9 mouse cellular contexts compared by ENCODE assay signal in the genomic region with DNA sequence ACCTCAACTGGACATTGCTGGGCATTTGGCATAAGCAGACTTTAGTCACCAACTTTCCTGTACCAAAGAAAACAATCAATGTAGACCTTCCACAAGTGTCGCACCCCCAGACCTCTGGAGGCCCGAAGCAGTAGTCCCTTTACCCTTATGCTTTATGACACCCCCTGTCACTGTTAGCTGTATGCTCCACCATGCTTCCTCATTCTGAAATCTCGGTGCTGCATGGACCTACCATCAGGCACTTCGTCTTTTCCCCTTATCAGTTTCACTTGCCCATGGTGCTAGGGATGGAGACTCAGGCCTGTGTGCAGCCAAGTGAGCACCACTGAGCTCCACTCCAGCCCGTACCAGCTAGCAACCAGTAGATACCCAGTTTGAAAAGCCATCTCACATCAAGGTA. TPM values are rescaled to one million over a fixed set of nuclear protein-coding genes. Genes with fewer than 3 reads are reported as not detected.
DNase-seq lines count a peak whose midpoint lies in the region; ATAC-seq and TF ChIP-seq lines count a peak whose summit lies in the region.
"Had no signal": no experiment of that assay in that cellular context is flagged by ENCODE, and none has a peak within 500 bp of the region (broad histone marks: within the 10 kb centered on the region; RNA-seq: fewer than 3 reads in every experiment).

No protein-coding gene starts in this region.

- H3K27me3 ChIP-seq in kidney, embryonic 16.5 days (ENCODE audit: insufficient read depth, low read length), result no peaks in the 10 kb centered on the region
- H3K27me3 ChIP-seq in embryonic facial prominence, embryonic 13.5 days, result no peaks in the 10 kb centered on the region
- H3K27me3 ChIP-seq in intestine, embryonic 14.5 days (replicated peaks; ENCODE audit: control insufficient read depth, insufficient read depth, low read length), result no peaks in the 10 kb centered on the region
- H3K27me3 ChIP-seq in midbrain, postnatal 0 days (ENCODE audit: insufficient read depth, low read length), result no peaks in the 10 kb centered on the region

- TF ChIP-seq CTCF in midbrain, postnatal 0 days (IDR thresholded peaks at IDR 0.05), result no peak

- no peak for DNase-seq in kidney, postnatal 36 days
- DNase-seq in intestine, embryonic 14.5 days (ENCODE audit: low spot score), result no peak
- DNase-seq in midbrain, postnatal 0 days (ENCODE audit: low spot score), result no peak
- DNase-seq in spleen, postnatal 14 days (ENCODE audit: low spot score in 2 of 2), result no peak
- no peak for DNase-seq in cerebellum, adult 11-12 months
- no peak for DNase-seq in gastrocnemius, postnatal 36 days

- no peak for ATAC-seq in kidney, embryonic 16.5 days (ENCODE audit: low FRiP score, low TSS enrichment)
- no peak for ATAC-seq in embryonic facial prominence, embryonic 13.5 days (ENCODE audit: insufficient number of reproducible peaks, insufficient read depth, low FRiP score, low TSS enrichment, low read depth)
- ATAC-seq in intestine, embryonic 14.5 days (replicated peaks; ENCODE audit: low FRiP score, low TSS enrichment, low read depth), result no peak
- ATAC-seq in midbrain, postnatal 0 days (ENCODE audit: low FRiP score), result no peak

- peak overlapping the region; percentile 99 for H3K9ac ChIP-seq in kidney, embryonic 16.5 days (replicated peaks; ENCODE audit: low read length)
- peak overlapping the region; percentile 99 for H3K9ac ChIP-seq in embryonic facial prominence, embryonic 13.5 days
- no peak overlapping the region for H3K9ac ChIP-seq in intestine, embryonic 14.5 days (ENCODE audit: low read length)
- H3K9ac ChIP-seq in midbrain, postnatal 0 days (replicated peaks; ENCODE audit: low read length, poor library complexity, severe bottlenecking), result 0 out of 2 replicates have a peak overlapping the region, but pooled peaks have one; percentile 36

- H3K4me3 ChIP-seq in kidney, embryonic 16.5 days (ENCODE audit: low read length), result peak overlapping the region; percentile 100; the same call in 1 of the 2 replicates
- H3K4me3 ChIP-seq in embryonic facial prominence, embryonic 13.5 days, result peak overlapping the region; percentile 96
- peak overlapping the region; percentile 97 for H3K4me3 ChIP-seq in intestine, embryonic 14.5 days (ENCODE audit: low read depth, low read length)
- H3K4me3 ChIP-seq in midbrain, postnatal 0 days (ENCODE audit: low read depth, low read length), result peak overlapping the region; percentile 83; the same call in 1 of the 2 replicates

- H3K4me2 ChIP-seq in kidney, embryonic 16.5 days (replicated peaks; ENCODE audit: low read depth, low read length), result peak overlapping the region; percentile 66
- H3K4me2 ChIP-seq in embryonic facial prominence, embryonic 13.5 days, result peak overlapping the region; percentile 84
- H3K4me2 ChIP-seq in intestine, embryonic 14.5 days (ENCODE audit: low read length), result peak overlapping the region; percentile 91
- H3K4me2 ChIP-seq in midbrain, postnatal 0 days (ENCODE audit: low read depth, low read length, poor library complexity, severe bottlenecking), result peak overlapping the region; percentile 49; the same call in 1 of the 2 replicates

- H3K36me3 ChIP-seq in kidney, embryonic 16.5 days (ENCODE audit: insufficient read depth, low read length), result peaks cover 44% of the 10 kb centered on the region
- H3K36me3 ChIP-seq in embryonic facial prominence, embryonic 13.5 days, result peaks cover 52% of the 10 kb centered on the region
- peaks cover 50% of the 10 kb centered on the region for H3K36me3 ChIP-seq in intestine, embryonic 14.5 days (ENCODE audit: control insufficient read depth, insufficient read depth, low read length)
- peaks cover 38% of the 10 kb centered on the region for H3K36me3 ChIP-seq in midbrain, postnatal 0 days (ENCODE audit: insufficient read depth, low read length)

- H3K9me3 ChIP-seq in kidney, embryonic 16.5 days (ENCODE audit: low read length), result no peaks in the 10 kb centered on the region
- no peaks in the 10 kb centered on the region for H3K9me3 ChIP-seq in embryonic facial prominence, embryonic 13.5 days
- H3K9me3 ChIP-seq in intestine, embryonic 14.5 days (ENCODE audit: control insufficient read depth, low read length), result no peaks in the 10 kb centered on the region
- H3K9me3 ChIP-seq in midbrain, postnatal 0 days (ENCODE audit: low read length), result no peaks in the 10 kb centered on the region

- intact Hi-C loops in gastrocnemius, postnatal 36 days (cut with DNase I), result loop anchor here (5.0 kb wide), 1 partner anchor 41 kb away; no protein-coding TSS in a partner anchor

- 0 out of 2 replicates have a peak overlapping the region, but pooled peaks have one; percentile 22 for H3K27ac ChIP-seq in kidney, embryonic 16.5 days (ENCODE audit: low read length)
- peak overlapping the region; percentile 28; the same call in 1 of the 2 replicates for H3K27ac ChIP-seq in embryonic facial prominence, embryonic 13.5 days
- no peak overlapping the region for H3K27ac ChIP-seq in intestine, embryonic 14.5 days (ENCODE audit: low read depth)
- no peak overlapping the region for H3K27ac ChIP-seq in midbrain, postnatal 0 days (ENCODE audit: low read depth, low read length)

- WGBS in kidney, embryonic 16.5 days, result 81% methylated on average over 5 of the region's 5 CpGs
- 83% methylated on average over 5 of the region's 5 CpGs for WGBS in embryonic facial prominence, embryonic 13.5 days
- WGBS in intestine, embryonic 14.5 days, result 84% methylated on average over 5 of the region's 5 CpGs
- WGBS in midbrain, postnatal 0 days, result 86% methylated on average over 5 of the region's 5 CpGs

- peaks cover 32% of the 10 kb centered on the region for H3K4me1 ChIP-seq in kidney, embryonic 16.5 days (ENCODE audit: insufficient read depth, low read length)
- H3K4me1 ChIP-seq in embryonic facial prominence, embryonic 13.5 days, result peaks cover 26% of the 10 kb centered on the region
- peaks cover 23% of the 10 kb centered on the region for H3K4me1 ChIP-seq in intestine, embryonic 14.5 days (replicated peaks; ENCODE audit: control insufficient read depth, insufficient read depth, low read length)
- peaks cover 8% of the 10 kb centered on the region; the same call in 1 of the 2 replicates for H3K4me1 ChIP-seq in midbrain, postnatal 0 days (ENCODE audit: insufficient read depth, low read length)

RNA-seq across cellular contexts. Expression of gene Fam69b, which starts 9.8 kb away (rescaled TPM):
- 39.3 and 40.3 TPM in 2 replicates for polyA plus RNA-seq in kidney, embryonic 16.5 days (2015; fragmentation: Nextera tagmentation; extraction: Ambion mirVana)
- 65.6 and 66.6 TPM in 2 replicates for polyA plus RNA-seq in embryonic facial prominence, embryonic 13.5 days (2015; fragmentation: Nextera tagmentation; extraction: Ambion mirVana)
- 39.7 and 41.3 TPM in 2 replicates for polyA plus RNA-seq in intestine, embryonic 14.5 days (2014; fragmentation: Nextera tagmentation; extraction: Ambion mirVana)
- total RNA-seq in midbrain, postnatal 0 days (2014; rRNA removed), result 237 and 261 TPM in 2 replicates
- 155 and 162 TPM in 2 replicates for polyA plus RNA-seq in midbrain, postnatal 0 days (2015; fragmentation: Nextera tagmentation; extraction: Ambion mirVana)
- total RNA-seq in gastrocnemius, postnatal 36 days (2021), result 1 to 10 TPM; 1.6 to 2.3 TPM

RNA-seq across cellular contexts. Expression of gene Lcn4, which starts 33.0 kb away (rescaled TPM):
- not detected in 2 replicates for polyA plus RNA-seq in kidney, embryonic 16.5 days (2015; fragmentation: Nextera tagmentation; extraction: Ambion mirVana)
- polyA plus RNA-seq in embryonic facial prominence, embryonic 13.5 days (2015; fragmentation: Nextera tagmentation; extraction: Ambion mirVana), result not detected in 2 replicates
- polyA plus RNA-seq in intestine, embryonic 14.5 days (2014; fragmentation: Nextera tagmentation; extraction: Ambion mirVana), result not detected in 2 replicates
- not detected in 2 replicates for total RNA-seq in midbrain, postnatal 0 days (2014; rRNA removed)
- polyA plus RNA-seq in midbrain, postnatal 0 days (2015; fragmentation: Nextera tagmentation; extraction: Ambion mirVana), result not detected in 2 replicates
- not detected for total RNA-seq in gastrocnemius, postnatal 36 days (2021)
- total RNA-seq: left cerebral cortex, adult 18-20 months had no signal

RNA-seq across cellular contexts. Expression of gene Agpat2, which starts 33.8 kb away (rescaled TPM):
- 53.0 and 57.0 TPM in 2 replicates for polyA plus RNA-seq in kidney, embryonic 16.5 days (2015; fragmentation: Nextera tagmentation; extraction: Ambion mirVana)
- 23.4 and 25.2 TPM in 2 replicates for polyA plus RNA-seq in embryonic facial prominence, embryonic 13.5 days (2015; fragmentation: Nextera tagmentation; extraction: Ambion mirVana)
- polyA plus RNA-seq in intestine, embryonic 14.5 days (2014; fragmentation: Nextera tagmentation; extraction: Ambion mirVana), result 47.5 and 53.8 TPM in 2 replicates
- 6.4 and 8.4 TPM in 2 replicates for total RNA-seq in midbrain, postnatal 0 days (2014; rRNA removed)
- polyA plus RNA-seq in midbrain, postnatal 0 days (2015; fragmentation: Nextera tagmentation; extraction: Ambion mirVana), result 5.0 and 6.3 TPM in 2 replicates
- 1 to 10 TPM; 5.6 to 5.9 TPM for total RNA-seq in gastrocnemius, postnatal 36 days (2021)

RNA-seq across cellular contexts. Expression of gene Gm20532, which starts 51.6 kb away (rescaled TPM):
- not detected in 2 replicates for polyA plus RNA-seq in kidney, embryonic 16.5 days (2015; fragmentation: Nextera tagmentation; extraction: Ambion mirVana)
- not detected in 2 replicates for polyA plus RNA-seq in embryonic facial prominence, embryonic 13.5 days (2015; fragmentation: Nextera tagmentation; extraction: Ambion mirVana)
- not detected in 2 replicates for polyA plus RNA-seq in intestine, embryonic 14.5 days (2014; fragmentation: Nextera tagmentation; extraction: Ambion mirVana)
- total RNA-seq in midbrain, postnatal 0 days (2014; rRNA removed), result not detected in 2 replicates
- 0.25 TPM in 1 of 2 replicates, not detected in the other for polyA plus RNA-seq in midbrain, postnatal 0 days (2015; fragmentation: Nextera tagmentation; extraction: Ambion mirVana)
- not detected for total RNA-seq in gastrocnemius, postnatal 36 days (2021)
- total RNA-seq: left cerebral cortex, adult 18-20 months had no signal

RNA-seq across cellular contexts. Expression of gene Egfl7, which starts 58.2 kb away (rescaled TPM):
- 257 and 266 TPM in 2 replicates for polyA plus RNA-seq in kidney, embryonic 16.5 days (2015; fragmentation: Nextera tagmentation; extraction: Ambion mirVana)
- 88.5 and 92.7 TPM in 2 replicates for polyA plus RNA-seq in embryonic facial prominence, embryonic 13.5 days (2015; fragmentation: Nextera tagmentation; extraction: Ambion mirVana)
- polyA plus RNA-seq in intestine, embryonic 14.5 days (2014; fragmentation: Nextera tagmentation; extraction: Ambion mirVana), result 129 and 135 TPM in 2 replicates
- 69.9 and 83.0 TPM in 2 replicates for total RNA-seq in midbrain, postnatal 0 days (2014; rRNA removed)
- 63.2 and 70.9 TPM in 2 replicates for polyA plus RNA-seq in midbrain, postnatal 0 days (2015; fragmentation: Nextera tagmentation; extraction: Ambion mirVana)
- 10 to 100 TPM; 50.0 to 62.2 TPM for total RNA-seq in gastrocnemius, postnatal 36 days (2021)

Comparison
In these comparisons a context has a peak if more than half of its experiments do, and no peak if none do; other contexts are left out.
1. H3K27ac ChIP-seq: peak in kidney, embryonic 16.5 days (single experiment) and embryonic facial prominence, embryonic 13.5 days (single experiment); none in intestine, embryonic 14.5 days (single experiment) and midbrain, postnatal 0 days (single experiment).
2. Peak in every context shown above with its lines, with median percentiles within 50 percentile points of each other: H3K4me2 ChIP-seq and H3K4me3 ChIP-seq.